Mouse (Mus musculus): ENCODE measurements around the gene Tigar.

Gene Tigar

GRCm38 (mm10) chr6:127145464-127146190 is 36.3 kb upstream of the Tigar start:
- in situ Hi-C loops (cut with MboI; ENCODE audit: low pct_unique_long_range_greater_than_20kb in 1 of 2, low sequenced_read_pairs in 2 of 2, unreplicated experiment in 1 of 2): loop anchor here (10.0 kb wide), 5 partner anchors 109 to 299 kb away; partner anchors contain the start of gene Parp11 (in 1 of the 2)

- in situ Hi-C loops (cut with MboI; ENCODE audit: low pct_unique_long_range_greater_than_20kb in 1 of 2, low sequenced_read_pairs in 2 of 2, unreplicated experiment in 1 of 2): loop anchor here (10.0 kb wide), 5 partner anchors 111 to 301 kb away; partner anchors contain the start of gene Parp11 (in 1 of the 2)
Measured at GRCm38 (mm10) chr6:127143576-127144288, 34.4 kb upstream of the Tigar start.

DNA sequence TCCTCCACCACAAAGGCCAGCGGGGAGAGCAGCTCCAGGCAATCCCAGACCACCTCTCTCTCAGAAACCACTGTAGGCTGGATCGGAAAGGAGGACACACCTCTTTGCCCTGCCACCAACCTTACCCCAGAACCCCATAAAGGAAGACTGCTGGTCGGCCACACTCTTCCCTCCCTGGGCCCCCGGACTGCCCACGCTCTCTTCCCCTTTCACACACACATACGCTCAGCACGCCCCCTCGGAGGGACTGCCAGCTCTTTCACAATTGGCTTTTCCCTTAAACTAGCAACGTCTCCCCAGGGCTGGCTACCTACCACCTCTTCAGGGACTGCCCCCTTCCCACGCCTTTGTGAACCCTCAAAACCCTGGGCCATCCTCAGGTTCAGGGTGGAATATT is 33.8 kb upstream of the Tigar start:
- in situ Hi-C loops (cut with MboI; ENCODE audit: low pct_unique_long_range_greater_than_20kb in 1 of 2, low sequenced_read_pairs in 2 of 2, unreplicated experiment in 1 of 2): loop anchor here (10.0 kb wide), 5 partner anchors 112 to 302 kb away; partner anchors contain the start of gene Parp11 (in 1 of the 2)

- in situ Hi-C loops (cut with MboI; ENCODE audit: low pct_unique_long_range_greater_than_20kb in 1 of 2, low sequenced_read_pairs in 2 of 2, unreplicated experiment in 1 of 2): loop anchor here (10.0 kb wide), 5 partner anchors 112 to 302 kb away; partner anchors contain the start of gene Parp11 (in 1 of the 2)
Measured at GRCm38 (mm10) chr6:127142154-127143123, 33.1 kb upstream of the Tigar start.

- in situ Hi-C loops (cut with MboI; ENCODE audit: low pct_unique_long_range_greater_than_20kb in 1 of 2, low sequenced_read_pairs in 2 of 2, unreplicated experiment in 1 of 2): no loop called here
Measured at GRCm38 (mm10) chr6:127138962-127139361, 29.6 kb upstream of the Tigar start.

- in situ Hi-C loops (cut with MboI; ENCODE audit: low pct_unique_long_range_greater_than_20kb in 1 of 2, low sequenced_read_pairs in 2 of 2, unreplicated experiment in 1 of 2): no loop called here
Measured at GRCm38 (mm10) chr6:127133433-127134245, 24.3 kb upstream of the Tigar start.

- in situ Hi-C loops (cut with MboI; ENCODE audit: low pct_unique_long_range_greater_than_20kb in 1 of 2, low sequenced_read_pairs in 2 of 2, unreplicated experiment in 1 of 2): no loop called here
Measured at GRCm38 (mm10) chr6:127132719-127133118, 23.4 kb upstream of the Tigar start.

- in situ Hi-C loops (cut with MboI; ENCODE audit: low pct_unique_long_range_greater_than_20kb in 1 of 2, low sequenced_read_pairs in 2 of 2, unreplicated experiment in 1 of 2): no loop called here
Measured at GRCm38 (mm10) chr6:127131946-127132345, 22.6 kb upstream of the Tigar start.

DNA sequence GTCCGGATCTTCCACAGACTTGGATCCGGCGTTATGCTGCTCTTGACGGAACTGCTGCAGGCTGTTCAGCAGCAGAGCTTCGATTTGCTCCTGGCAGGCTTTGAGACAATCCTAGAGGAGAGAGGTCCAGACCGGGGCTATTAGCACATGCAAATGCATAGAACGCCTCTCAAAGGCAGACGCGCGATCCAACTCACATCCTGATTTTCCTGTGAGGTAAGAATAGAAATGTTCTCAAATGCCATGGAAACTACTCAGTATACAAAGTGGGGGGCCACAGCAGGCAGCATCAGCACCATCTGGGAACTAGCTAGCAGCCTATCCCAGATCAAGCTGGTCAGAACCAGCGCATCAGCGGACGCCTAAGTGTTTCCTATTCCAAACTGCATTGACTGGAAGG is 21.0 kb upstream of the Tigar start:
- in situ Hi-C loops (cut with MboI; ENCODE audit: low pct_unique_long_range_greater_than_20kb in 1 of 2, low sequenced_read_pairs in 2 of 2, unreplicated experiment in 1 of 2): no loop called here

DNA sequence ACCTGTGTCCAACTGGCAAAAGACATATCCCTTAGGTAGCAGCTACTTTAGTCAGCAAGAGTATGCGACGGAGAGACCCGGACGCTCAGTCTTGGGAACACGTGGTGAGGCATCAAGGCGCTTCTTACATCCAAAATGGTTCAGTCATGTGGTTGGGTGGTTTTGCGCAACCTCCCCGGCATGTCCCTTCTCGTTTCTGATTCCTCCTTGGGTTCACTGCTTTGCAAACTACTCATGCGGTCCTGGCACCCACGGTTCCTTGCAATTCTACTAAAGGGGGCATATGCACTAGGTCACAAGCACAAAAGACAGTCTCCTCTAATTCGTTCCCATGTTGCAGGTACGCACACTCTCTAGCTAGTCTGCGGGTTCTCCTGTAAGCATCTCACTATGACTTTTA is 20.3 kb upstream of the Tigar start:
- in situ Hi-C loops (cut with MboI; ENCODE audit: low pct_unique_long_range_greater_than_20kb in 1 of 2, low sequenced_read_pairs in 2 of 2, unreplicated experiment in 1 of 2): no loop called here

- in situ Hi-C loops (cut with MboI; ENCODE audit: low pct_unique_long_range_greater_than_20kb in 1 of 2, low sequenced_read_pairs in 2 of 2, unreplicated experiment in 1 of 2): loop anchor here (25.0 kb wide), 1 partner anchor 311 kb away; no protein-coding TSS in a partner anchor
Measured at GRCm38 (mm10) chr6:127123506-127123905, 14.1 kb upstream of the Tigar start.

GRCm38 (mm10) chr6:127122996-127123395 is 13.6 kb upstream of the Tigar start:
- in situ Hi-C loops (cut with MboI; ENCODE audit: low pct_unique_long_range_greater_than_20kb in 1 of 2, low sequenced_read_pairs in 2 of 2, unreplicated experiment in 1 of 2): loop anchor here (25.0 kb wide), 1 partner anchor 311 kb away; no protein-coding TSS in a partner anchor

- in situ Hi-C loops (cut with MboI; ENCODE audit: low pct_unique_long_range_greater_than_20kb in 1 of 2, low sequenced_read_pairs in 2 of 2, unreplicated experiment in 1 of 2): loop anchor here (25.0 kb wide), 1 partner anchor 310 kb away; no protein-coding TSS in a partner anchor
Measured at GRCm38 (mm10) chr6:127122221-127122806, 13.0 kb upstream of the Tigar start.

- in situ Hi-C loops (cut with MboI; ENCODE audit: low pct_unique_long_range_greater_than_20kb in 1 of 2, low sequenced_read_pairs in 2 of 2, unreplicated experiment in 1 of 2): loop anchor here (25.0 kb wide), 1 partner anchor 303 kb away; no protein-coding TSS in a partner anchor
Measured at GRCm38 (mm10) chr6:127114753-127115456, 5.5 kb upstream of the Tigar start.

GRCm38 (mm10) chr6:127108368-127109060 is 843 bp downstream of the Tigar start:
- in situ Hi-C loops (cut with MboI; ENCODE audit: low pct_unique_long_range_greater_than_20kb in 1 of 2, low sequenced_read_pairs in 2 of 2, unreplicated experiment in 1 of 2): loop anchor here (25.0 kb wide), 1 partner anchor 296 kb away; no protein-coding TSS in a partner anchor

DNA sequence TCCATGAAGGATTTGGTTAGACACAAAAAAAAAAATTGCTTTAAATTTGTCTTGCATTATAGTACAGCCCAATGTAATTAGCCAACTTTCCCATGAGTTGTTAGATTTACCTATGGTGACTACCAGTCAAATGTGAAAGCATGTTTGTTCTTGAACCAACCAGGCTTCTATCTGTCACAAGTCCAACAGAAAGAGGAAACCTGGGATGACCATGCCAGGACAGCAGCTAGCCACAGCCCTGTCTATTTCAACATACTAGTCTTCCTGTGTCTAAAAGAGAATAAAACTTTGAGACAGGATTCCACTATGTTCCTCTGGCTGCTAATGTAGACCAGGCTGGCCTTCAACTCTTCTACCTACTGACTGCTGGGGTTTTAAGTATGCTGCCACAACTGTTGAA is 1.9 kb downstream of the Tigar start:
- in situ Hi-C loops (cut with MboI; ENCODE audit: low pct_unique_long_range_greater_than_20kb in 1 of 2, low sequenced_read_pairs in 2 of 2, unreplicated experiment in 1 of 2): loop anchor here (25.0 kb wide), 1 partner anchor 295 kb away; no protein-coding TSS in a partner anchor

Data from mouse embryonic stem cell (cell line).